Mouse (Mus musculus) bone marrow, adult 2 months (tissue): ENCODE measurements around the gene Mcm7. TPM values are rescaled to one million over a fixed set of nuclear protein-coding genes. Genes with fewer than 3 reads are reported as not detected.

ENCODE experiments used
- H3K27ac ChIP-seq: fragments of 200-500 bp; 2 replicates; pipeline ENCODE4 v1.5.1; 2012; ENCODE audit warnings: low read depth, mild to moderate bottlenecking, control low read depth, inconsistent platforms, low read length; ENCODE audit not compliant: control insufficient read depth, poor library complexity, insufficient read depth
- H3K4me1 ChIP-seq: fragments of 200-500 bp; 2 replicates; pipeline ENCODE4 v1.6.1; 2011; ENCODE audit warnings: low read length; ENCODE audit not compliant: control insufficient read depth, insufficient read depth
- H3K4me3 ChIP-seq: fragments of 200-500 bp; replicated peaks from 2 replicates; pipeline ENCODE3; 2011; ENCODE audit warnings: mild to moderate bottlenecking, low read depth, low read length, control low read depth; ENCODE audit not compliant: control insufficient read depth
- CTCF ChIP-seq: fragments of 200-500 bp; IDR thresholded peaks from 2 replicates; pipeline ENCODE4 v1.5.1; 2011; ENCODE audit warnings: low read length, control low read depth; ENCODE audit not compliant: control insufficient read depth, insufficient read depth
- POLR2A ChIP-seq: fragments of 200-500 bp; IDR thresholded peaks from 2 replicates; pipeline ENCODE4 v1.6.1; 2011; ENCODE audit warnings: low read depth, mild to moderate bottlenecking, control low read depth, low read length, borderline replicate concordance; ENCODE audit not compliant: control insufficient read depth
- WGBS: fragments of 180-500 bp; shearing (Covaris S2); methylation state at CpG from one replicate; pipeline ENCODE4 v1.1.7; 2018; 5-methylcytosine and 5-hydroxymethylcytosine counted together
- polyA plus RNA-seq: library from polyadenylated mRNA; stranded (reverse); fragments of >200 nt; gene quantifications from 2 replicates; pipeline ENCODE4 v1.2.4, GENCODE M21; 2011; ENCODE audit warnings: low replicate concordance; ENCODE audit not compliant: missing spikeins, insufficient read depth, insufficient read length

The Mcm7 gene
- polyA plus RNA-seq, 1 experiment, result 236 TPM

DNA sequence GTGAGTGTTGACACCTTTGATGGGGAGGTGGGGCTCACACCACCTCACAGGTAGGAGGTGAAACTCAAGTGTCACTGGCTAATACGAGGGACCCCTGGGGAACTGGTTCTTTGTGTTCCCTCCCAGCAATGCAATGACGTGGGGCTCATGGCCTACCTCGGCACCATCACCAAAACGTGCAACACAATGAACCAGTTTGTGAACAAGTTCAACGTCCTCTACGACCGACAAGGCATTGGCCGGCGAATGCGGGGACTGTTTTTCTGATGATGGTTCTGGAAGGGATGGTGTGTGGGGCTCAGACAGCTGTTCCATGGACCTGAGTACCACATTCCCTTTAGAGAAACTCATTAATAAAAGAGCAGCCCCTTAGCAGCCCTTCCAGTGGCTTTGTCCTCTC lies 8.6 kb downstream of the Mcm7 start:
- no peak for TF ChIP-seq POLR2A
- no peak for TF ChIP-seq CTCF
- Histone ChIP-seq H3K27ac (no peak overlapping the region), H3K4me1 (peaks cover 2% of the 10 kb centered on the region), H3K4me3 (no peak overlapping the region)
- WGBS, result 83% methylated on average over 10 of the region's 10 CpGs

DNA sequence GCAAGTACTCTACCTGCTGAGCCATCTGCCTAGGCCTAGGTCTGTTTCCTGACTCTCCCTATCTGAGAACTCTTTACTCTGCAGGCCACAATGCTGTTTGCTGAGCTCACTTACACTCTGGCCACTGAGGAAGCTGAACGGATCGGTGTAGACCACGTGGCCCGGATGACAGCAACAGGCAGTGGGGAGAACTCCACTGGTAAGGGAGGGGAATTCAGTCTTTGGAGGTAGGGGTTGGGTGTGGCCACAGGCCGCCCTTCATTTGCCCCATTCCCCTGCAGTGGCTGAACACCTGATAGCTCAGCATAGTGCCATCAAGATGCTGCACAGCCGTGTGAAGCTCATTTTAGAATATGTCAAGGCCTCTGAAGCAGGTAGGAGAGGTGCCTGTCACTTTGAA lies 9.2 kb downstream of the Mcm7 start:
- TF ChIP-seq POLR2A, result no peak
- no peak for TF ChIP-seq CTCF
- Histone ChIP-seq H3K4me3 (no peak overlapping the region), H3K4me1 (peaks cover 2% of the 10 kb centered on the region), H3K27ac (no peak overlapping the region)
- 66% methylated on average over 6 of the region's 6 CpGs for WGBS

DNA sequence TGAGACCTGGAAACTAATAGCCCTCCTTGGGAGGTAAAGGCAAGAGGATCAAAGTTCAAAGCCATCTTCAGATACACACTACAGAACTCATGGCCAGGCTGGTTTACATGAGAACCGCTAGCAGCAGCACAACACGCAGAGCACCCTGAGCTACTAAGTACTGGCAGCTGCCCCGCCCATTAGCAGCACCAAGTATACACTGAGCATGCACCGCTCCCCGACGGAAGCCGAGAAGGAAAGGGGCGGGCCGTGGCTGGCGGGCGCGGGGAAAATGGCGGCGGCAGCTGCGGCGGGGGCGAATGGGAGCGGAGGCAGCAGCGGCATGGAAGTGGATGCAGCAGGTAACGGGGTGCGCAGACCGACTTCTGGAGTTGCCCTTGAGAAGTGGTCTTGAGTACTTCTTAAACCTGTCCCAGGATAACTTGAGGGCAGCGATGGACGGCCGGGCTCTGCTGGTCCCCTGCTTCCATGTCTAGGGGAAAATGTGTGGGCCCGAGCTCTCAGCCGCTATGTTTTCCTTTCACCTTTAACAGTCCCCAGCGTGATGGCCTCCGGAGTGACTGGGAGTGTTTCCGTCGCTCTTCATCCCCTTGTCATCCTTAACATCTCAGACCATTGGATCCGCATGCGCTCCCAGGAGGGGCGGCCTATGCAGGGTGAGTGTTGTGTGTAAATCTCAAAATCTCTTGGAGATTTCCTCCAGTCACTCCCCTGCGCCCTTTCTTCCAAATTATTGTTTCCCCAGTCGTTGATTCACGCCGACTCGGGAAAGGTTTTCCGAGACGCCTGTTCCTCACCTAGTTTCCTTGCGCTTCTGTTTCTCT lies 11.2 kb downstream of the Mcm7 start, which contains the start of gene Cops6:
TSS of gene Cops6 (plus strand) at position 230 of the 824 bp plus-strand sequence.
- peak within 1 kb of the TSS; percentile 24; the same call in 1 of the 2 replicates for H3K27ac ChIP-seq
- WGBS, result under 1% methylated on average over 42 of the region's 42 CpGs
- TF ChIP-seq CTCF, result no peak
- peak; percentile 74; the same call in 1 of the 2 replicates for TF ChIP-seq POLR2A
- peaks cover 2% of the 10 kb centered on the region for H3K4me1 ChIP-seq
- peak within 1 kb of the TSS; percentile 96 for H3K4me3 ChIP-seq

DNA sequence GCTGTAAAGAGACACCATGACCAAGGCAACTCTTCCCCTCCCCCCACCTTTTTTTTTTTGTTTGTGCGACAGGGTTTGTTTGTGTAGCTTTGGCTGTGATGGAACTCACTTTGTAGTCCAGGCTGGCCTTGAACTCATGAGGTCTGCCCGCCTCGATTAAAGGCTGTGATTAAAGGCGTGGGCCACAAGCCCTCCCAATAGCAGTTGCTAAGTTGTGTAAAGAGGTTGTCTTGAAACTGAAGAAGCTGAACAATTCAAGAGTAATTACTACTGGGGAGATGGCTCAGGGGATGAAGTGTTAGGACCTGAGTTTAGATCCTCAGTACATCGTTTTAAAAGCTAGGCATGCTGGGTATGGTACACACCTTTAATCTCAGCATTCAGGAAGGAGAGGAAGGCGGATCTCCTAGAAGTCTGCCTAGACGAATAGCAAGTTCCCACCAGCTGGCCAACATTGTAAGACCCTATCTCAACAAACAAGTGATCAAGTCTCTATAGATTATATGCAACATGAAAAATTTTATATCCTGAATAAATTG lies 11.9 kb downstream of the Mcm7 start:
- Histone ChIP-seq H3K27ac (no peak overlapping the region), H3K4me3 (no peak overlapping the region), H3K4me1 (peaks cover 2% of the 10 kb centered on the region)
- TF ChIP-seq POLR2A, result no peak
- TF ChIP-seq CTCF, result no peak
- WGBS, result 60% methylated on average over 7 of the region's 7 CpGs

DNA sequence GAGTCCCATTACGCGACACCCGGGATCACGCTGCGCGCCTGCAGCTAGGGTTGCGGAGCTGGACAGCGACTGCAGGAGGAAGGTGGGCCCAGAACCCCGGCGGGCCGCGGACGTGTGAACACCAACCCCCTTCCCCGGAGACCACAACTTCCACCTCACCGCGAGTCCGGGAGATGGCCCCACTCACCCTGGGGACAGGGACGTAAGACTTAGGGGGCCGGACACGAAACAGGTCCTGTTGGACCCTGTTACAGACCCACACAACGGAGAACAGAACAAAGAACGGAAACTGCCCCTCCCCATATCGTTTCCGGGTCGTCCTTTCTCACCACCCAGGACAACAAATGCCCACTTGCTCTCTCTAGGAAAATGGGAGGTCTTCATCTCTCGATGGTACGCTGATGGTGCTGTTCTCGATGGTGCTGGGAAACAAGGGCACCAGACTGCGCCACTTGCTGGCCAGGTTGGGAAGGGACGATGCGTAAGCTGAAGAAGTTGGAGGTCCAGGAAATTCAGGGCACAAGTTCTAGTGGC lies 16.7 kb downstream of the Mcm7 start, which contains the start of gene Zfp113:
TSS of gene Zfp113 (minus strand) at position 302 of the 534 bp plus-strand sequence.
- no peaks in the 10 kb centered on the region; the same call in 1 of the 2 replicates for H3K4me1 ChIP-seq
- TF ChIP-seq CTCF (peak; percentile 97), POLR2A (peak; percentile 51; the same call in 1 of the 2 replicates)
- peak within 1 kb of the TSS; percentile 82 for H3K4me3 ChIP-seq
- H3K27ac ChIP-seq, result peak within 1 kb of the TSS; percentile 47
- WGBS, result under 1% methylated on average over 31 of the region's 31 CpGs

DNA sequence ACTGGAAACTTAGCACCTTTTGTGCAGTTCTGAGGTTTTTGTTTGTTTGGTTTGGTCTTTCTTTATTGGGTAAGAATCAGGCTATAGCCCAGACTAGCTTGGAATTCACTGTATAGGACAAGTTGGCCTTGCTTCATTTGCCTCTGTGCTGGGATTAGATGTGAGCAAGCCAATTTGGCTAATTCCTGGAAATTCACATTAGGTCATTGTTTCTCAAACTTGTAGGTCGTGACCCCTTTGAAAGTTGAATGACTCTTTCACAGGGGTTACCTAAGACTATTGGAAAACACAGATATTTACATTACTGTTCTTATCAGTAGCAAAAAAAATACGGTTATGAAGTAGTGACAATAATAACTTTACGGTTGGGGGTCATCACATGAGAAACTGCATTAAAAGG lies 17.8 kb downstream of the Mcm7 start:
- H3K4me1 ChIP-seq, result no peaks in the 10 kb centered on the region; the same call in 1 of the 2 replicates
- no peak overlapping the region for H3K27ac ChIP-seq
- no peak overlapping the region for H3K4me3 ChIP-seq
- 74% methylated on average over 3 of the region's 3 CpGs for WGBS
- TF ChIP-seq CTCF, result no peak
- TF ChIP-seq POLR2A, result no peak

DNA sequence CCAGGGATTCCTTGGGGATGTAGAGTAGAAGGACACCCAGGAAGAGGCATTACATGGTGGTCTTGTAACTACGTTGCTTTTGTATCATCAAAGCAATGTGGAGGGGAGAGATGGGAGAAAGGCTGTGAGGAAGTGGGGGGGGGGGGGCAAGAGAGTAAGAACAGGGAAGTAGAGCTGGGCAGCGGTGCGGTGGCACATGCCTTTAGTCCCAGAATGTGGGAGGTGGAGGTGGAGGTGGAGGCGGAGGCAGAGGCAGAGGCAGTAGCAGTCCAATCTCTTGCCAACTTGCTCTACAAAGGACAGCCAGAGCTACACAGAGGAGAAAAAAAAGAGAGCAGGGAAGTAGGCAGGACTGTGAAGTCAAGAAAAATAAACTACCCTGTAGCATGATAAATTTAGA lies 33.6 kb downstream of the Mcm7 start:
- TF ChIP-seq POLR2A (no peak), CTCF (no peak)

DNA sequence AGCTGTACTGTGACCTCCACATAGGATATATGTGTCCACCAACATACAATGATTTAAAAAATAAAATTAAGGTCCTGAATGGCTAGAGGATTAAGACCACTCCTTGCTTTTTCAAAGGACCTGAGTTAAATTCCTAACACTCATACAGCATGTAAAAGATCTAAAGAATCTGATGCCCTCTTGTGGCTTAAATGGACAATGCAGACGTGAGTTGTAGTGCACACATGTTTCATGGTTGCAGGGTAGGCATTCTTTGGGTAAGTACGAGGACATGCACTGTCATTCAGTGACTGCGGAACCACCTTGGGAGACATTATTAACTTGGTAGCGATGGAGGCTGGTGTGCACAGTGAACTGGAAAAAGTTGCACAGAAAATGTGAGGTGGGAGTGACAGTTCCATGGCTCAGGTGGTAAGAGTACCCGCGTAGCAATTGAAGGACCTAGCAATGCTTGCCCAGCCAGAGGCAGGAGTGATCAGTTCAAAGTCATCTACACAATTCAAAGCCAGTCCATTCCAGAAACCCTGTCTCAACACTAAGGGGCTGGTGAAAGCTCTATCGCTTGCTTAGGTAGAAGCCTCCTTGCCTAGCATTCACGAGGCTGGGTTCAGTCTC lies 34.2 kb downstream of the Mcm7 start:
- 39% methylated on average over 8 of the region's 8 CpGs for WGBS
- Histone ChIP-seq H3K27ac (no peak overlapping the region), H3K4me1 (peaks cover 2% of the 10 kb centered on the region), H3K4me3 (no peak overlapping the region)
- TF ChIP-seq POLR2A (no peak), CTCF (peak; percentile 34)

More for the DNA sequence above, 33.6 kb downstream of the Mcm7 start:
- H3K4me1 ChIP-seq, result peaks cover 2% of the 10 kb centered on the region
- H3K4me3 ChIP-seq, result no peak overlapping the region
- no peak overlapping the region for H3K27ac ChIP-seq
- WGBS, result under 1% methylated on average over 4 of the region's 4 CpGs
